Comparison of ENCODE assay signal across 31 mouse cellular contexts in genomic region chr11:97865421-97865820, GRCm38 (mm10). TPM values are rescaled to one million over a fixed set of nuclear protein-coding genes. Genes with fewer than 3 reads are reported as not detected.
"Had no signal": no experiment of that assay in that cellular context is flagged by ENCODE, and none has a peak within 500 bp of the region (broad histone marks: within the 10 kb centered on the region; RNA-seq: fewer than 3 reads in every experiment).

No protein-coding gene starts in this region.

- DNase-seq: left cerebral cortex, postnatal 4 days; liver, embryonic 13.5 days; lung, adult 18-20 months; lung, adult 2 months; lung, embryonic 14.5 days; lung, postnatal 10 days; lung, postnatal 14 days; lung, postnatal 36 days; lung, postnatal 4 days; midbrain, embryonic 14.5 days had no signal

- H3K9ac ChIP-seq: limb, embryonic 12.5 days; limb, embryonic 13.5 days; limb, embryonic 15.5 days; liver, embryonic 12.5 days; liver, embryonic 13.5 days; liver, embryonic 14.5 days; liver, embryonic 15.5 days; lung, embryonic 14.5 days; lung, embryonic 15.5 days; midbrain, embryonic 12.5 days; midbrain, embryonic 13.5 days; midbrain, embryonic 15.5 days; neural tube, embryonic 12.5 days had no signal

- H3K9me3 ChIP-seq: limb, embryonic 10.5 days; limb, embryonic 12.5 days; limb, embryonic 13.5 days; limb, embryonic 15.5 days; liver, embryonic 12.5 days; liver, embryonic 13.5 days; liver, embryonic 15.5 days; lung, embryonic 15.5 days; midbrain, embryonic 12.5 days; midbrain, embryonic 13.5 days; midbrain, embryonic 15.5 days; neural tube, embryonic 12.5 days had no signal

- H3K4me3 ChIP-seq: left cerebral cortex, adult 2 months; limb, embryonic 10.5 days; limb, embryonic 12.5 days; limb, embryonic 13.5 days; limb, embryonic 15.5 days; liver, embryonic 12.5 days; liver, embryonic 13.5 days; liver, embryonic 15.5 days; lung, embryonic 15.5 days; megakaryocyte, embryonic 14.5 days; midbrain, embryonic 12.5 days; midbrain, embryonic 13.5 days; midbrain, embryonic 15.5 days; myocyte; neural tube, embryonic 12.5 days had no signal

- ATAC-seq: liver, embryonic 12.5 days; lung, postnatal 0 days; midbrain, embryonic 13.5 days; midbrain, embryonic 15.5 days; midbrain, embryonic 16.5 days had no signal

- H3K36me3 ChIP-seq: limb, embryonic 10.5 days; limb, embryonic 12.5 days; limb, embryonic 13.5 days; limb, embryonic 15.5 days; liver, embryonic 12.5 days; liver, embryonic 13.5 days; liver, embryonic 15.5 days; lung, embryonic 15.5 days; midbrain, embryonic 12.5 days; midbrain, embryonic 13.5 days; midbrain, embryonic 15.5 days; neural tube, embryonic 12.5 days had no signal

- H3K27ac ChIP-seq: left cerebral cortex, adult 2 months; limb, embryonic 10.5 days; limb, embryonic 12.5 days; limb, embryonic 13.5 days; limb, embryonic 15.5 days; liver, embryonic 12.5 days; liver, embryonic 13.5 days; liver, embryonic 14.5 days; liver, embryonic 15.5 days; lung, embryonic 15.5 days; macrophage; midbrain, embryonic 12.5 days; midbrain, embryonic 13.5 days; midbrain, embryonic 15.5 days; neural tube, embryonic 12.5 days had no signal

- H3K4me1 ChIP-seq: limb, embryonic 10.5 days; limb, embryonic 12.5 days; limb, embryonic 13.5 days; limb, embryonic 15.5 days; liver, embryonic 12.5 days; liver, embryonic 13.5 days; liver, embryonic 15.5 days; lung, embryonic 15.5 days; megakaryocyte, embryonic 14.5 days; midbrain, embryonic 12.5 days; midbrain, embryonic 13.5 days; midbrain, embryonic 15.5 days; neural tube, embryonic 12.5 days had no signal

- H3K4me2 ChIP-seq: limb, embryonic 12.5 days; limb, embryonic 13.5 days; limb, embryonic 15.5 days; liver, embryonic 11.5 days; liver, embryonic 12.5 days; liver, embryonic 13.5 days; liver, embryonic 15.5 days; lung, embryonic 14.5 days; lung, embryonic 15.5 days; midbrain, embryonic 11.5 days; midbrain, embryonic 12.5 days; midbrain, embryonic 13.5 days; midbrain, embryonic 15.5 days; neural tube, embryonic 12.5 days had no signal

- H3K27me3 ChIP-seq: limb, embryonic 12.5 days; limb, embryonic 13.5 days; limb, embryonic 15.5 days; liver, embryonic 12.5 days; liver, embryonic 13.5 days; liver, embryonic 15.5 days; lung, embryonic 15.5 days; megakaryocyte, embryonic 14.5 days; midbrain, embryonic 12.5 days; midbrain, embryonic 13.5 days; midbrain, embryonic 15.5 days; neural tube, embryonic 12.5 days had no signal

RNA-seq across cellular contexts. Expression of gene B230217C12Rik, which starts 24.8 kb away (rescaled TPM):
- total RNA-seq: monocyte, adult 5-6 weeks had no signal
